Comparison of ENCODE assay signal across 25 mouse cellular contexts in the genomic region with DNA sequence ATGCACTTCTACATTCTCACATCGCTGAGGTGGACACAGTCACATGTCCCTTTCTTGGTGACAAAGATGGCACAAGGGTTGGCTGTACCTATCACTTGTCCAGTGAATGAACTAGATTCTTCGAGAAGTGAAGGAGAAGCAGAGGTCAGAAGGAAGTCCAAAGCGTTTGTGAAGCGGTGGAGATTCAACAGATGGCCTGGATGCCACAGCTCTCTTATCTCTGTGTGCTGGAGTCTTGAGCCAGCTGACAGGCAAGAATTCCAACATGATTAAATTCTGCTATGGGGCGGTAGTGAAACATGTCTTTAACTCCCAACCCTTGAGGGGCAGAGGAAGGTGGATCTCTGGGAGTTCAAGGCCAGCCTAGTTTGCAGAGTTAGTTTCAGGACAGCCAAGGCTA.
"Had no signal": no experiment of that assay in that cellular context is flagged by ENCODE, and none has a peak within 500 bp of the region (broad histone marks: within the 10 kb centered on the region; RNA-seq: fewer than 3 reads in every experiment).

No protein-coding gene starts in this region.

- H3K27ac ChIP-seq: forebrain, embryonic 15.5 days; heart, adult 2 months; hindbrain, embryonic 13.5 days; hindbrain, embryonic 15.5 days; hindbrain, postnatal 0 days; kidney, embryonic 15.5 days; kidney, postnatal 0 days; limb, embryonic 13.5 days; limb, embryonic 15.5 days; liver, embryonic 12.5 days; liver, embryonic 14.5 days had no signal

- H3K27me3 ChIP-seq: forebrain, embryonic 15.5 days; hindbrain, embryonic 13.5 days; hindbrain, embryonic 15.5 days; kidney, embryonic 15.5 days; limb, embryonic 13.5 days; limb, embryonic 15.5 days; liver, embryonic 12.5 days had no signal

- DNase-seq: forebrain, postnatal 0 days; gastrocnemius, postnatal 14 days; gastrocnemius, postnatal 36 days; heart, adult 11 months; heart, adult 2 months; kidney, adult 11 months; kidney, adult 2 months; kidney, adult 9 months; kidney, postnatal 14 days; kidney, postnatal 36 days; layer of hippocampus, adult 9-11 months; layer of hippocampus, postnatal 36 days; left cerebral cortex, postnatal 4 days; lung, adult 18-20 months had no signal

- H3K9me3 ChIP-seq: forebrain, embryonic 15.5 days; hindbrain, embryonic 13.5 days; hindbrain, embryonic 15.5 days; kidney, embryonic 15.5 days; limb, embryonic 13.5 days; limb, embryonic 15.5 days; liver, embryonic 12.5 days had no signal

- H3K4me1 ChIP-seq: forebrain, embryonic 15.5 days; hindbrain, embryonic 13.5 days; hindbrain, embryonic 15.5 days; limb, embryonic 13.5 days; limb, embryonic 15.5 days; liver, embryonic 12.5 days had no signal

- H3K9ac ChIP-seq: forebrain, embryonic 15.5 days; forebrain, postnatal 0 days; hindbrain, embryonic 13.5 days; hindbrain, embryonic 15.5 days; kidney, embryonic 15.5 days; limb, embryonic 13.5 days; limb, embryonic 15.5 days; liver, embryonic 12.5 days; liver, embryonic 14.5 days had no signal

- ATAC-seq: forebrain, embryonic 15.5 days; forebrain, postnatal 0 days; hindbrain, postnatal 0 days; intestine, embryonic 16.5 days; liver, embryonic 12.5 days had no signal

- H3K4me3 ChIP-seq: forebrain, embryonic 15.5 days; heart, adult 2 months; hindbrain, embryonic 13.5 days; hindbrain, embryonic 15.5 days; kidney, embryonic 15.5 days; limb, embryonic 13.5 days; limb, embryonic 15.5 days; liver, embryonic 12.5 days had no signal

- H3K4me2 ChIP-seq: forebrain, embryonic 15.5 days; hindbrain, embryonic 13.5 days; hindbrain, embryonic 15.5 days; kidney, embryonic 15.5 days; limb, embryonic 13.5 days; limb, embryonic 15.5 days; liver, embryonic 12.5 days had no signal

- H3K36me3 ChIP-seq: forebrain, embryonic 15.5 days; hindbrain, embryonic 13.5 days; hindbrain, embryonic 15.5 days; kidney, embryonic 15.5 days; limb, embryonic 13.5 days; limb, embryonic 15.5 days; liver, embryonic 12.5 days had no signal
